Mouse (Mus musculus) right cerebral cortex, adult 2 months (tissue): Measurements from ENCODE around the gene Gnb5.
"Not testable (repeated sequence)": the region's sequence is repeated elsewhere in the genome, so short reads cannot be mapped to it uniquely, and the experiment has no call there.

Source experiments
- DNase-seq, 2 experiments: peaks; one replicate each; pipeline ENCODE4 v3.0.0; 2021 to 2022; ENCODE audit warnings: low spot score in 2 of 2

Gene Gnb5

DNA sequence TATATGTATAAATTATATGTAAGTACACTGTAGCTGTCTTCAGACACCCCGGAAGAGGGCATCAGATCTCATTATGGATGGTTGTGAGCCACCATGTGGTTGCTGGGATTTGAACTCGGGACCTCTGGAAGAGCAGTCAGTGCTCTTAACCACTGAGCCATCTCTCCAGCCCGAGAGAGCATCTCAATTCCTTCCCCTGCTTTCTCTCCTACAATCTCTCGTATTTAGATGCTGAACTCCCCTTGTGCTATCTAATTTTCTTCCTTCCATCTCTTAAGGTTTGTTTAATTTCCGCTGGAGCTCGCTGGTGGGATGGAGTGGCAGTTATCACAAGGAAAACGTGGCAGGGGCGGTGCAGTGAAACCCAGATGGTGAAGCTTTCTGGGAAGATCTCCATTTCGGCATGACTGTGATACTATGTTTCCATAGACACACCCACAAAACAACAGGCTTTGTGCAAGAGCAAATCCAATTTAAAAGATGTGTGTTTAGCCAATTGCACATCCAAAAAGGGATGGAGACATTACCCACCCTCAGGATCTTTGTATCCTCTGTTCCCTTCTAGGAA lies 51.1 kb downstream of the Gnb5 start:
- peak; percentile 59 to 60 for DNase-seq

DNA sequence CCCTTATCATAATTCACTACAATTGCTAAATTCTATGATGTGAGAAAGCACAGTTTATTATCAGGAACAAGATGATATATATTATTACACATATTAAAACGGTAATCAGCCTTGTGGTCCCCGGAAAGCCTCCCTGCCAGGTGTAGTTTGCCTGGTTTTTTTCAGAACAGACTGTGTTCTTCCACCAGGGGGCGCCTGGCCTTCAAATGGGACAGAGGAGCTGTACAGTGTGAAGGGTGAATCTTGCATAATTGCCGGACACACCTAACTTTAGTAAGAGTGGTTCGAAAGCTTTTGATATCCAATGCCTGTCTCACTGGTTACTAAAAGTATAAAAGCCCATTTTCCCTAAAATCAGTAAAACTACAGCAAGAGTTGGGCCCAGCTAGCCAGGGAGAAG lies 55.6 kb downstream of the Gnb5 start:
- peak in 1 of 2 experiments; percentile 70 for DNase-seq

DNA sequence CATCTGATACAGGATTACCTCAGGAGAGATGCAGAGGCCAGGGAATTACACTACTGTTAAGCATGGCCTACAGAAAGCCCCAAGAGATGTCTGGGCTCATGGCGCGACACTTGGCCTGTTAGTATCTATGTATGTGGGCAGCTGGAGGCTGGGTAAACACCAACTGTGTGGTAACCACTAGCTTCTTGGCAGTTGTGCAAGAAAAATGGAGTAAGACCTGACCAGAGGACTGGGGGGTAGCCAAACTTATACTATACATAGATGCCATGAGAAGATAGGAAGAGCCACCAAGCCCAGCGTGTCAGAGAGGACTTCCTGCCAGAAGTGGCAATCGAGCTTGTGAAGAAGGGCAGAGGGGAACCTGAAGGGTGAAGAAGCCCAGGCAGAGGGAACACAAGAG lies 56.1 kb downstream of the Gnb5 start:
- no peak for DNase-seq

DNA sequence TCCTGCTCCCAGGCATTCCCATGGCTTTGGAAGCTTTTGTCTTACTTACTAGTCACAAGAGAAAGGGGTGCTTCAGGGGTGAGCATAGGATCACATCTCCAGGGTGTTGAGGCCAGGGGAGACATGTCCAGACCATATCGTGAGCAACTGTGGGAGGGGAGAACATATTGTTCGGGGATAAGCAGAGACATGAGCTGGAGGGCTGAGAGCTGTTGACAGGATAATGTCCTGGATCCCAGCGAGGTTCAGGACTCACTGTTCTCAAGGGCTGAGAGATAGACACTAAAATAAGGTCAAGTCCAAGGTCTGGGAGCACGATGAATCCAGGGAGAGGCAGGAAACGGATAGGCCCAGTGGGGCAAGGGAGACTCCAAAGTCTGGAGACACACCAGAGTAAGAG lies 56.9 kb downstream of the Gnb5 start:
- DNase-seq, result no peak

DNA sequence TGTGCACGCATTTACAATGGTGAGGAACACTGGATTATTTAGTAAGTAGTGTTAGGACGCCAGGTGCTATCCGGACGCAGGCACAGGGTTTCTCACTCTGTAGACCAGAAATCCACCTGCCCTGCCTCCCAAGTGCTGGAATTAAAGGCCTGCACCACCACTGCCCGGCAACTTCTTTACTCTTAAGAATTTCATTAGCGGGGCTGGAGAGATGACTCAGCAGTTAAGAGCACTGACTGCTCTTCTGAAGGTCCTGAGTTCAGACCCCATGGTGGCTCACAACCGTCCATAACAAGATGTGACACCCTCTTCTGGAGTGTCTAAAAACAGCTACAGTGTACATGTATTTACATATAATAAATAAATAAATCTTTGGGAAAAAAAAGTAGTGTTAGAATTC lies 57.6 kb downstream of the Gnb5 start:
- DNase-seq, result not testable (repeated sequence)

DNA sequence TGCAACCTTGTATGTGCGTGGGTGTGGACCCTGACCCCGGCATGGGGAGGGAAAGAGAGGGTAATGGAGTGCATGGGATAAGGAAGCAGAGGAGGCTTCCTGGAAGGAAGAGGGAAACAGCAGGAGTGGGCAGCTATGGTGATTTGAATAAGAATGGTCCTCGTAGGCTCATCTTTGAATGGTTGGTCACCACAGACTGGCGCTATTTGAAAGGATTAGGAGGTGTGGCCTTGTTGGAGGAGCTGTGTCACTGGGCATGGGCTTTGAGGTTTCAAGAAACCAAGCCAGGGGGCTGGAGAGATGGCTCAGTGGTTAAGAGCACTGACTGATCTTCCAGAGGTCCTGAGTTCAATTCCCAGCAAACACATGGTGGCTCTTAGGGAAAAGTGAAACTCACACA lies 59.1 kb downstream of the Gnb5 start:
- DNase-seq, result no peak

DNA sequence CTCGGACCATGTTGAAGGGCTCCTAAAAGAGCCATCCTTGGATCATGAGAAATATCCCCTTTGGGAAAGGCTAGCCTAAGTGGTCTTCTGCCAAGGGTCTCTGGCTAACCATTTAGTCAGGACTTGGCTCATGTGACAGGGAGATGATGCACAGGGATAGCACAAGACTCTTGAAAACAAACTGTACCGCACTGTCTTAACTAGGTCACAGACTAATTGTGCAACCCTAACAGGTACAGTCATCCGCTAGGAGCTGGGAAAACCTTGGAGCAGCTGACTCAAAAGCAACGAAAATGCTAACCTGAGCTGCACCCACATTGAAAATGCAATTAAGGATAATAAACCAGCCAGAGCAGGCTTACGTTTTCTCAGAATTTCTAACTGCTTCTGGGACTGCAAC lies 60.1 kb downstream of the Gnb5 start:
- no peak for DNase-seq

DNA sequence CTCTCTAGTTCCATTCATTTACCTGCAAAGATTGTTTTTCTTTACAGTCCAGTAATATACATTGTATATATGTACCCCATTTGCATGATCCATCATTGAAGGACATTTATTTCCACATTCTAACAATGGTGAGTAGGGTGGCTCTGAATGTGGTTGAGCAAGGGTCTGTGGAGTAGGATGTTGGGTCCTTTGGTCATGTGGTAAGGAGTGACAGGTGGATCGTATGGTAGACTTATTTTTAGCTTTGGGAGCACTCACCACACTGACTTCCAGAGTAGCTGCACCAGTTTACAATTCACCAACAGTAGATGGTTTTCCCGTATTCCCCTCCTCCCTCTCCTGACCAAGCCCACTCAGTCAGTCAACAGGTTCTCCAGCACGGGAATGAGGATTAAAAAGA lies 62.7 kb downstream of the Gnb5 start:
- no peak for DNase-seq

DNA sequence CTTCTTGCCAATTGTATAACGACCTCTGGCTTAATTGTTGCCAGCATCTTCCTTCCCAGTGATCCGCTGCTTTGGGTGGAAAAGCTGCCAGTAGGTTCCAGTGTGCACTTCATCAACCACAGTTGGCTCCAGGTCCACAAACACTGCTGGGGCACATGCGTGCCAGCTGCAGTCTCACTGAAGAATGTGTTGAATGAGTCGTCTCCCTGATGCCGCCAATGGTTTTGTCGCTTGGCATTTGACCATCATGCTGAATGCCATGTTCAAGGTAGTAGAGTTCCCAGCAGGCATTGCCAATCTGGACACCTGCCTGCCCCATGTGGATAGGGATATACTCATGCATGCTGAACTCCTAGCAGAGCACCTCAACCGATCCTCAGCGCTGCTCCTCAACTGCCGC lies 69.5 kb downstream of the Gnb5 start:
- no peak for DNase-seq

DNA sequence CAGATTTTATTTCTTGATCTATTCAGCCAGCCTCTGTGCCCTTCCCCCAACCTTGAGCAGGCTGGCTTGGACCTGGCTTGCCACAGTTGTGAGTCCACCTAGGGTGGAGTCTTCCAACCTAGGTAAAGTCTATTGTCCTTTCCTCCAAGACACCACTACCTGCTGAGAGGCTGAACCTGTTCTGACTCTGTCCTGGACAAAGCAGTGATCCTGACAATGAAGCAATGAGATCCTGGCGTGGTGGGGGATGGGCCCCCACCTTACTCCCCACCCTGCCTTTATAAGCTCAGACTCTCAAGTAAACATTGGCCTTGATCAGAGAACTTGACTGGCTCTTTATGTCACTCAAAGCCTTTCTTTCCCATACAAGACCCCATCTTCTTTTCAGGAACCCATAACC lies 70.3 kb downstream of the Gnb5 start:
- no peak for DNase-seq

DNA sequence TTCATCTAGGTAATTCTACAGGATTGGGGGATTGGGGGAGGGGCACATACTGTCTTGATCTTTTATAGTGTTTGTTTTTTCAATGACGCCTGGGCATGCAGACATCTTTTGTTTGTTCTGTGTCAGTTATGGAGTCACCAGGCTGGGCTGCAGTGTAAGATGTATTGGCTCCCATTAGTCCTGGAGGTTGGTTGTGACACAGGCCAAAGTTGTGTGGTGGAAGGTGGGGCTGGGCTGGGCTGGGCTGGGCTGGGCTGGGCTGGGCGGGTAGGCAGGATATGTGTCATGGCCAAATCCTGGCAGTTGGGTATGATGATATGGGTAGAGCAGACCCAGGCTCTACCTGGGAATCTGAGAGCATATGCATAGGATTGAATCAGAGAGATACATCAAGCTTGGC lies 72.7 kb downstream of the Gnb5 start:
- no peak for DNase-seq

DNA sequence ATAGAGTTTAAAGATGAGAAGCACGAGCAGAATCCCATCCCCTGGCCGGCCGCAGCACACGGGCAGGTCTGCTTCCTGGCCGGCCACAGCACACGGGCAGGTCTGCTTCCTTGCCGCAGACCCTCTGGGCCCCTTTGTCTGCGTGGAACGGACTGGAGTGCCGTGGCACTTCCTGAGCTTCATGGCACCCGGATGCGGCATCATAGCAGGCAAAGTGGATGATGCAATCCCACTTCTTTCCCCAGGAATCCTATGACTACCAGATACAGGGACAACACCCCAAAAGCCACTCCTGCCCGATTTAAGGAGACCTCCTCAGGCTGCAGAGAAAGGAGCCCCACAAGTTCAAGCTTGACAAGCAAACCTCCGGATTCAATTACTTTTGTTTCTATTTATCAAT lies 76.7 kb downstream of the Gnb5 start:
- DNase-seq, result no peak

DNA sequence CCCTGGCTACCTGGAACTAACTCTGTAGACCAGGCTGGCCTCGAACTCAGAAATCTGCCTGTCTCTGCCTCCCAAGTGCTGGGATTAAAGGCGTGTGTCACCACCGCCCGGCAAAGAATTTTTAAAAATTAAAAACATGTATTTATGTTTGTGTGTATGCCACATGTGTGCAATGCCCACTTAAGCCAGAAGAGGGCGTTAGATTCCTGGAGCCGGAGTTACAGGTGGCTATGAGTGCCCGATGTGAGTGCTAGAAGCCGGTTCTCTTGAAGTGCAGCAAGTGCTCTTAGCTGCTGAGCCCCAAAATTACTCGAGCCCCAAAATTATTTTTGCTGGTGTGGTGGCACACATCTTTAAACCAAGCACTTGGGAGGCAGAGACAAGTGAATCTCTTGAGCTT lies 77.7 kb downstream of the Gnb5 start:
- DNase-seq, result no peak

DNA sequence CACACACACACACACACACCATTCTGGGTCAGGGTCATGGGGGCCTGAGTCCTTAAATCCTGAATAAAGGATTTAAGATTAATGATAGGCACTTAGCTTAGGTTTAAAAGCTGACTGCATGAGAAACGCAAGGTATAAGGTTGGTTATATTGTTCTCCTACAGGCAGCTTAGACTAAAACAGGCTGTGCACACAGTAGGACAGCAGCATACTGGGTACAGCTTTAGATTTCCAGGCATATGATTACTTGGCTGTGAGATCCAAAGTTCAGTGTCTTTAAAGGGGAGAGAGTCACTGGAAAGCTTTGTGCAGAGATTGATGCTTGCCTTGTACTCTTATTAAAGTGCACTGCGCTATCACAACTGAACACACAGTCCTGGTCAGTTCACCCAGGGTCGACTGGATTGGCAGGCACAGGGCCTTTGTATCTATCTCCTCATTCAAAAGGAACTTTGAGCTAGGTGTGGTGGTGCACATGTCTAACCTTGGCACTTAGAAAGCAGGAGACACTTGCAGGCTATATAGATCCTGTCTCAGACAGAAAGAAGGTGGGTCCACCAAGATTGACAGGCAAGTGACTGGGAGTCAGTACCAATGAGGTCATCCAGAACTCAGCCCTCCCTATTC lies 78.4 kb downstream of the Gnb5 start:
- DNase-seq, result no peak

DNA sequence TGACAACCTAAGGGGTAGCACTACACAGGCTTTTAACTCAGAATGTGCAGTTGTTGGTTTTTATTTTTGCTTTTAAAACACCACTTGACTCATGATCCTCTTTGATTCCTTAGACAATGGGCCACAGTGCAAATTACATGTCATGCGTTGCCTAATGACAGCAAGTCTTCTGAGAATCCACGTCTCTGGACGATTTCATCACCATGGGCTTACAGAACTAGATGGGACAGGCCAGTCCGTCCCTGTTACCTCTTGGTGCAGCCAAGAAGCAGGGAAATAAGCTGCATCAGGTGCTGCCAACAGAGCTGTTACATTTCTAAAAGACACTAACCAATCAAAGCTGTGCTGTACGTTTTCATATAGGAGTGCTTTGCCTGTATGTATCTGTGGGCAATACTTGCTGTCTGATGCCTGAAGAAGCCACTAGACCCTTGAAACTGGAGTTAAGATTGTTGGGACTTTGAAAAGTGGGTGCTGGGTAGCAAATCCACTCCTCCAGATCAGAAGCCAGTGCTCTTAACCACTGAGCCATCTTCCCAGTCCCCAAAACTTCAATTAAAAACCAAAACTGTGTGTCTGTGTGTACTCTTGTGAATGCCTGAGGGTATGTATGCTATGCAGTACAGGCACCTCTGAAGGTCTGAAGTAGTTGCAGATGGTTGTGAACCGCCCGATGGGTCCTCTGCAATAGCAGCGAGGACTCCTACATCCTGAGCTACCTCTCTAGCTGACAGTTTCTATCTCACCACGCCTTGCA lies 79.3 kb downstream of the Gnb5 start:
- no peak for DNase-seq

DNA sequence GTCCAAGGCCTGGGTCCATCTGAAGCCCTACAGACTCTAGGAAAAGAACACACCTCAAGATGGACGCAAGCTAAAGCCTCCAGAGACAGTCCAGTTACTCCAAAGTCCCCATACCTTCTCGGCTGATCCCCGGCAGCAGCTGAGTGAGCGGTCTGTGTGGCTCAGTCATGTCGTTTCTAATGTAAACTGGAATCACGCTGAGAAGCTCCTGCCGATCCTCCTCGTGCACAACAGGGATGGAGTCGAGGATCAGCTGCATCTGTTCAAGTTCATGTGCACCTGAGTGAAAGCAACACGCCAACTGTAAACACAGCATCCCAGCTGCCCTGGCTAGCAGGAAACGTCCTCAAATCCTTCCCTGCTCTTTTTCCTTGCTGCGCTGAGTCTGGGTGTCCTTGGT lies 87.2 kb downstream of the Gnb5 start:
- DNase-seq, result no peak
